Mouse (Mus musculus) gastrocnemius, adult 18-20 months (tissue): ENCODE measurements at regions not wholly inside any gene's neighbourhood (a gene's known extent, or its start where the extent isn't known, plus 50 kb on each side); places are given as distances from the start of the nearest gene placed in this dataset.
"Not testable (repeated sequence)": the region's sequence is repeated elsewhere in the genome, so short reads cannot be mapped to it uniquely, and the experiment has no call there.

Source experiments
- DNase-seq: peaks from one replicate; pipeline ENCODE4 v3.0.0; 2021; ENCODE audit warnings: low spot score

DNA sequence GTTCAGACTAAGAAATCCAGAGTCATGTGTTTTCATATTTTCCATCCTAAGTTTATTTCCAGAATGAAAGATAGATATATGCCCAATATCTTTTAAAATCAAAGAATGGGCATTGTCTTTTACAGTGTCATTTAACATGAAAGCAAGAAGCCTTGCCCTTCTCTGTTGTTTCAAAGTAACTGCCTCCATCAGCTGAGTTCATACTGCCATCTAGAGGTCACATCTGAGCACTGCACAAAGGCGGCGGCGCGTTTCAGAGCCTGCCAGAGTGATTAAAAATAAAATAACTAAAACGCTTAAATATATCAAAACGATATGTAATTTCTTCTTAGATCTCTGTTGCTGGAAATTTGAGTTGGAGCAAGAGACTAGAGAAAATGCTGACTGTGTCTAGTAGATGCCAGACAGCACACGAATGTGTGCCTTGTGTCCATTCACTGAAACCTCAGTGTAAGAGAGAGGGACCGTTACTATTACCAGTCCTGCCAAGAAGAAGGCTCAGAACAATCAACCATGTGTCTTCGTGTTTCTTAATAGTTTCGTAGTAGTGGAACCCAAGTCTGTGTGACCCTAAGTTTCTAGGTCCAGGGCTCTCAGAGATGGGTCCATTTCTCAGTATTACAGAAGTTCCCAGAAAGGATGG, 123.0 kb upstream of the Daam1 start:
- peak; percentile 67 for DNase-seq

DNA sequence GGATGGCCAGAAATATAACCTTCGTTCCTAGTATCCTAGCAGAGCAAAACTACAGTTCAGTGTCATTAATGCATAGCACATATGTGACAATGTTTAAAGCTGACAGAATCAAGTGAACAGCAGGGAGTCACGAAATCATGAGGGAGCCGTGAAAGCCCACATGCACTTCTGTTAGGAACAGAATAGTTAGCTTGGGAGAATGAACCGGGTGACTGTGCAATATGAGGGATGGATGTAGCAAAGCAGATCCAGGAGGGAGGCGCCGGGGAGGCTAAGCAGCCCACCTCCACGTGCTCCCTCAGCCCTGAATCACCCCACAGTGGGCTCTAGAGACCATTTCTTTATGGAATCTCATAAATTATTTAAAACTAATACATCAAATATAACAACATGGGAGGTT, 116.3 kb upstream of the Daam1 start:
- no peak for DNase-seq

DNA sequence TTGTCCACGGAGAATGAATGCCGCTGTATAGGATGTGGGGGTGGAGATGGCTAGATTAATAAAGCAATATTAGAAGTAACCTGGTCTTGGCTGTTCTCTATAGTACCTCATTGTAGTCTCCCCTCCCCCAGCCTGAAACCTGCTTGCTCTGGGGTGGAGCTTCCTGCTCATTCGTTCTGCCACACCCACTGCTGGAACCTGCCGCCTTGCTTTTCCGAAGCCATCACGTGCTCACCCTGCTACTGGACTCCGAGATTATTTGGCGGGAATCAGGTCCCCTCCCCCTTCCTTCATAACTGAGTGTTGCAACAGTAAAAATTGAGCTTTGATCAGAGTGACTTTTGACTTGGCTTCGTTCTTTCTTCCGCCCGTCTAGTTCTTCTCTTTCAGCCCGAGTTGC, 112.5 kb upstream of the Daam1 start:
- DNase-seq, result not testable (repeated sequence)

DNA sequence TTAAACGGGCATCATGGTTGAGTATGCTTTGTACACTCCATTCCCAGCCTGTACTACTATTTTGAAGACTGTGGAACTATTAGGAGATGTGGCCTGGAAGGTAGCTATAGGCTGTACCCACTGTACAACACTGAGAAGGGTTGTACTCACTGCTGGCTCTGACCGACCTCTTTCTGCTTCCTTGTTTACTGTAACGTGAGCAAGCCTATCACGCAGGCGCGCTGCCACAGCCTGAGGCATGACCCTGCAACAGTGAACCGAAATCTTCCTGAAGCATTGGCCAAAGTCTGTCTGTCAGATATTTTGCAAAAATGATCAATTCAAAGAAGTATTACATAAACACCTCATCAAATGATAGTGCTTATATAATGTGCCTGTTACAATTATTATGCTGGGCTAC, 112.0 kb upstream of the Daam1 start:
- DNase-seq, result no peak

DNA sequence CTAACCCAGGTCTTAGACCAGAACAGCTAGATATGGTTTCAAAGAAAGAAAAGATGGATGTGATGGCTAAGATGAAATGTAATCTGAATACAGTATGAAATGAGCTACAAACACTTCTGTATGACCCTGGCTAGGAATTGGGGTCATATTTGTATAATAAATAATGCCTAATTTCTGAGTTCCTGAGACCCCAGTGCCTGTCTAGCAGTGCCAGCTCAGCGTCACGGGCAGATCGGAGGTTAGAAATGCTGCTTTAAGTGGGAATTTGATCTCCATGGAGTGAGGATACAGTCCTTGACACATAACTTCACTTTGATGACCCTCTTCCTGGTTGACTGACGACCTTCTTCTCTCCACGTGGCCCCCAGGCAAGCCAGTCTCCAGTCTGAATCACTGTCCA, 105.7 kb upstream of the Daam1 start:
- no peak for DNase-seq

DNA sequence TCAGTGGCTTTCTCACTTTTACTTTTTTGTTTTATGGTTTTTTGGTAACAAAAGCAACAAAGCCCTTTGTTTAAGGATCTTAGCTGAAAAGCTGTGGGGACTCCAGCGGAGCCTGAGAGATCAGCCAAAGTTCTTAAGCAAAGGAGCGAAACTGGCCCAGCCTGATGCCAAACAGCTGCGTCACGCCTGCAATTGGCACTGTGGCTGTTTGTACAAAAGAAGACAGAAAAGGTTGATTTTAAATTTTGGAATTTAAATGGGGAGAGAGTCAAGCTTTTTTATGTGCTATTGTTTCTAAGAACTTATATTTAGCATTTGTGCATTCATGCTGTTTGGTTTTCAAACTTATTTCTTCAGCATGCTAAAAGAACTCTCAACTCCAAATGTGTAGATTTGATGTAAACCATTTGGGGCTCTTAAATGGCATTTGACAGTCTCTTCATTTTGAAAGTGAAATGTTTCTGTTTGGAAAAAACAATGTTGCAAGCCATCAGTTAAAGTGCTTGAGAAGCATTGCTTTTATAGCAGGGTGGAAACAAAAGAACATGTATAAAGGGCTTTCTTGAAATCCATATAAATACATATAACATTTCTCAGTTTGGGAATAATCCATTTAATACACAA, 105.1 kb upstream of the Daam1 start:
- peak; percentile 60 for DNase-seq

DNA sequence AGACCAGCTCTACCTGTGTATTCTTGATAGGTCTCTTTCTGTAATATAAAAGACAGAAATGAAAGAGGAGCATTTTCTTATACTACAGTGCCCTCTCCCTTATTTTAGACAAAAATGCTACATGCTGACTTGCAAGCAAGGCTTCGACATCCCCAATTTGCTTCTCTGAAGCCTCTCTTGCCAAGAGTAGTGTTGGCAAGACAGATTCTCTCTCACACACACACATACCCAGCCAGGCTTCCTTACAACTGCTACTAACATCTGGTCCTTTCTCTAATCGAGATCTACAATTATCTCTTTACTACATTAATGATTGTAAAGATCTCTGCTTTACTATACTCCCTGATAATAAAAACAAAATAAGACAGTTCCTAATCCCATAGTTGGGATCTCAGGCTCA, 87.5 kb upstream of the Daam1 start:
- no peak for DNase-seq

DNA sequence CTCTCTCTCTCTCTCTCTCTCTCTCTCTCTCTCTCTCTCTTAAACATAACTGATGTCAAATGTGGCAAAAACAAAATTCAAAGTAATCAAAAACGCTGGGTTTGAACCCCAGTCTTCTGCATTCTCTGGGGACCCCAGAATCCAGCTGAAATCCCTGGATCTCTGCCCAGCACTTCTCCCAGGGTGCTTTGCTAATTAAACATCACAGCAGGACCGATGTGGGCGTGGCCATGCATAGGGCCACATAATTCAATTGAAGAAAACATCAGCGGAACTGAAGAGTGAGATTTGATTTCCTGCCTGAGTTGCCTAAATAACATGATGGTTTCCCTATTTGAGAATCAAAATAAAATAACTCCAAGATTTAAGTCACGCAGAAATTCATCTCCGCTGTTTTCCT, 84.9 kb upstream of the Daam1 start:
- peak; percentile 38 for DNase-seq

DNA sequence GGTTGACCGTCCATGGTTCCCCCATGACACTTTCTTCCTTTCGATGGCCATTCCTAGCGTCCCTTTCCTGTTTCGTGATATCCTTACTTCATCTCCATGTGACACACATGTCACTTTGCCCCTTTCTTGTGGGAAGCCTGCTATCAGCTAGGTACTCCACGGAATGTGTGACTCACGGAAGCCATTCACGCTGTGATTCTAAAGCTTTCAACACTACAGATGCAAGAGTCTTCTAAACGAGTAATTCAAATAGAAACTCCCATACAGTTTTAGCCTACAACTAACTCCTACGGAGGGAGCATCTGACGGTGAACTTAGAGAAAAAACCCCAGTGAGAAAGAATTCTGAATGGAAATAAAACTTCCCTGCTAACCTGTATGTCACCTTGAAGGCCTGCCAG, 83.5 kb upstream of the Daam1 start:
- DNase-seq, result no peak

DNA sequence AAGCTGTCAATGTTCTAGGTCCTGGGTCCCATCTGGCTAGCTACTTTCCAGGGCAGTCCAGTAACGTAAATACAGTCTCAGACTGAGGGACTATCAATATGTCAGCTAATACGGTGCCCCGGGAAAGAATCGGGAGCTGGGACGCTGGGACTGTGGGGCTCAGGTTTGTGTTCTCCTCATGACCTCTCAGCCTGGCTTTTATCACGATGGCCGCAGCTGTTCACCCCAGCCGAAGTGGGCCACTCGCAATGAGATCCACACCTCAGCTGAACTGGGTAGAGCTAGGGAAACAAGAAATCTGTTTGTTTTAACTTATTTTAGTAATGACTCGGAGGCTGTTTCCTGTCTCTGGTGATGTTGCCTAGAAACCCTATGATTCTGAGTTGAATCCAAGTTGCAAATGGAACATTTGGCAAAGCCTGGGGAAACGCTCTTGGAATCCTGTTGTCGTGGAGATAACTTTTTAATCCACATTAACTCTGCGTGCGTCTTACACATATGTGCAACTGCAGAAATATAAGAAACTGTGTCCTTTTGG, 83.0 kb upstream of the Daam1 start:
- DNase-seq, result peak; percentile 59

DNA sequence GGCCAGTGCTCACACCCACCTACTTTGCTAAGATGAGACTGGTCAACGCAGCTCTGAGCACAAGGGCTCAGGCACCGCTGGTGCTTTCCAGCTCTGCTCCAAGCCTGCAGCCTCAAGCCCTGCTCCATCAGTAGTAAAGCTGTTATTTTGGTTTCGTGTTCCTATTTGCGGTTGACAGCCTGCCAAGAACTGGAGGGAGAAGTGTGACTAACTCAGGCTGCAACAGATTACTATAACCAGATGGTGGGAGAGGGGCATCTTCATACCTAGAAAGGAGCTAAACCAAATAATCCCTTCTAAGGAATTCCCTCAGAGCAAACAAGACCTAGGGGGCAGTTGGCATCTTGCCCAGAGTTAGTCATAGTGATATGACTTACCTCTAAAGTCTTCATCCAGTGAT, 82.1 kb upstream of the Daam1 start:
- peak; percentile 69 for DNase-seq

DNA sequence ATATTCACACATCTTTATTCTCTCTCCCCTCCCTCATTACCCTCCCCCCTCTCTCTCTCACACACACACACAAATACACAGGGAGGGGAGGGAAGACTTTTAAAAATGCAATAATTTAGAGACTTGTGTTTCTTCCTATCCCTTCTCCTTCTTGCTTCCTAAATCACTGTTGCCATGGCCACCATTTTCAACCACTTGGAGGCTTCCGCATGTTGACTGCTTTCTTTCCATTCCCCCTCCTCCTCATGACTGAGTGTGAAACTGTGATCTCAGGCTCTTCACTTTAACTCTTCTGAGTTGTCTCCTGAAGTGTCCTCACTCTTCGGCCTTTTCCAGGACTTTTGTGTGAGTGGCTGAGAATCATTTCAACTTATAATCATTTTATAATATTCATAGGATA, 81.2 kb upstream of the Daam1 start:
- no peak for DNase-seq

DNA sequence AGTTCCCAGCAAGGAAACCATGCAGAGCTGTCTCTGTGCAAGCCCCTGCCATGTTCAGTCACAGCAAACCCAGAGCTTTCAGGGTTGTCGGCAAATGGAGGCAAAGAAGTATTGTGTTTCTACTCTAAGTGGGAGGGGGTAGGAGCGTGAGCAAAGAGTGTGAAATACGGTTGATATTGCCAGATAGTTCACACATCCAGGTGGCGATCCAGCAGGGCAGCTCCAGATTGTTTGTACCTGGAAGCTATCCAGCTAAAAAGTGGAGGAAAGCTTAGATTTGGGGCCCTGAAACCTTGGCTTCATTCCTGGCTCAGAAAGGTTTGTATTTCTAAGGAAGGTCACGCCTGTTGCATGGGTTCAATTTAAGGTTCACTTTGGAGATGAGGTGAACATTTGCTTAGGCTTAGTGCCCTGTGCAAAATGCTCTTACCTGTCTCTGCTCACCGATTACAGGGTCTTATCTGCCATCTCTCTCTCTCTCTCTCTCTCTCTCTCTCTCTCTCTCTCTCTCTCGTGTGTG, 78.1 kb upstream of the Daam1 start:
- DNase-seq, result no peak

DNA sequence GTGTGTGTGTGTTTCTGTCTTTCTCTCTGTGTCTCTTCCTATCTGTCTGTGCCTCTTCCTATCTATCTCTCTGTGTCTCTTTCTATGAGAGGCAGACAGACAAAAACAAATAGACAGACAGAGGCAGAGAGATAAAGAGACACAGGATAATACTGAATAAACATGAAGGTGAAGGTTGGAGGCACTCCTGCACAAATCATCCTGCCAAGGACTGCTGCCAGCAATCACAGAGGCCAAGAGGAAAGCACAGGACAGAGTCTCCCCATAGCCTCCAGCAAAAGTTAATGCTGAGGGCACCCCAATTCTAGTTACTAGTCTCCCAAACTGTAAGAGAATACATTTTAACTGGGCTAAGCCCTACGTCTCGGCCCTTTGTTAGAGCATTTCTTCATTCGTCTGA, 77.6 kb upstream of the Daam1 start:
- DNase-seq, result no peak

DNA sequence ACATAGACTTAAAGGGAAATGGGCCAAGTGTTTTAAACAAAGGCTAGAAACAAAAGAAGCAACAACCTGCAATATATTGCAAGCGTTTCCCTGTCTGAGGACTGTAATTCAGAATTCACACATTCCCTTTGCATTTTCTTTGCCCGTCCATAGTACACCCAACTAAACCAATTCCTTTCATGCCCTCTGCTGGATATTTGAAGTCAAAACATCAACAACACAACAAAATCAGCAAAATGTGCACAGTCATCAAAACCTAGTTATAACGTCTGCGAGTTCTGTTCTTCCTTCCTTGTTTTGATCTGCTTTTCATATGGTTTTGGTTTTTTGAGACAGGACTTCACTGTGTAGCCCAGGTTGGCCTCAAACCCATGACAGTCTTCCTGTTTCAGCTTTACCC, 67.7 kb upstream of the Daam1 start:
- DNase-seq, result no peak

DNA sequence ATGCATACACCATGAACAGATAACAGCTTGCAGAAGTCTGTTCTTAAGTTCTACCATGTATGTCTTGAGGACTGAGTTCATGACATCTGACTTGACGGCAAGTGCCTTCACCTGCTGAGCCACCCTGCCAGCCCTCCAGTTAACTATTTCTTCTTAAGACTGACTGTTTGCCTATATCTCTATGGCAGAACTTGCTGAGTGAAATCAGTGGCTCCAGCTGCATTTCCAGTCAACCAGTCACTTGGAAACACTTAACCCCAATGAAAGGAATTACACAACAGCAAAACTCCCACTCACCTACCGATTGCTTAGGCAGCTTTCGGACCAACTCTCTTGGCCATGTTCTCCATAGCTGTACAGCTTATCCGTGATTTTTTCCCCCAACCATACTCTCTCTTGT, 64.8 kb upstream of the Daam1 start:
- no peak for DNase-seq

DNA sequence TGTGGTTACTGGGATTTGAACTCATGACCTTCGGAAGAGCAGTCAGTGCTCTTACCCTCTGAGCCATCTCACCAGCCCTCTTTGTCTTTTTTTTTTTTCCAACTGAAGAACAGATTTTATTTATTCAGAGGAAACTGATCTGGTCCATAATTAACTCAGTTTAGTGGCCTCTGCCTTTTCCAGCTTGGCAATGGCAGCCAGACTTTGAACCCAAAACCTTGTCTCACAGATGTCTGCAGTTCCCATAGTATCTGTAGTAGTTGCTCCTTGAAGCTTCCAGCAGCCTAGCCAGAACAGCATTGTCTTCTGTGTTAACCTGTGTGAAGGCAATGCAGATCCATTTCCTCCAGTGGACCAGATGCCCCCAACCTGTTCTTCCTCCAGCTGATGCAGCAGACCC, 64.2 kb upstream of the Daam1 start:
- no peak for DNase-seq

DNA sequence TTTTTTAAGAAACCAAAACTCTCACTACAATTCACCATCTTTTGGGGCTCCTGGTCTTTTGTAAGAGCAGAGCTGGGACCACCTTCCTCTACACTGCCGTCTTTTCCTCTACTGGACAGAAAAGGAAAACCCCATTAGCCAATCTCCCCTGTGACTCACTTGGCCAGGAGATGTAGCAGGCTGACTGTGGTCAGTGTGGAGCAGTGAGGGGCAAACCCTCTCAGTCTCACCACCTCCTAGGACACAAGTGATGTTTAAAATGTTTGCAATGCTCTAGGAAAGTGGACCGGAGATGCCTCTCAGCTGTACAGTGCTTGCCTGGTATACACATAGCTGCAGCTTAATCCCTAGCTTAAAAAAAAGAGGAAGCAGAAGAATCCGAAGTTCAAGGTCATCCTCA, 63.0 kb upstream of the Daam1 start:
- no peak for DNase-seq

DNA sequence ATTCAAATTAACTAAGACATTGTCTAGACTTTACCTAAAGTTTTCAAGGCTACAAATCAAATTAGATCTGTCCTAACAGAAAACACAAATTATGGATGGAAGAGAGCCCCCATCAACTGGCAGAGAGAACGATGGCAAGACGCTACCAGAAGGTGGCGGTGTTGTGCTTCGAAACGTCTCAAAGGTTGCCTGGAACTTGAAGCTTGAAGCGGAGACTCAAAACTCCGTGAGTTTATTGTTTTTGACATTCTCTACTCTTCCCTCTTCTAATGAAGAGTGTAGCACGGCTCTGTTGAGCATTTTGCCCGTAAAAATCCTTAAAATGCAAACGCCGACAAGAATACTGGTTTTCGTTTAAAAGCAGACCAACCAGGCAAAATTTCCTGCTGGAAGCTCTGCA, 62.4 kb upstream of the Daam1 start:
- peak; percentile 83 for DNase-seq

DNA sequence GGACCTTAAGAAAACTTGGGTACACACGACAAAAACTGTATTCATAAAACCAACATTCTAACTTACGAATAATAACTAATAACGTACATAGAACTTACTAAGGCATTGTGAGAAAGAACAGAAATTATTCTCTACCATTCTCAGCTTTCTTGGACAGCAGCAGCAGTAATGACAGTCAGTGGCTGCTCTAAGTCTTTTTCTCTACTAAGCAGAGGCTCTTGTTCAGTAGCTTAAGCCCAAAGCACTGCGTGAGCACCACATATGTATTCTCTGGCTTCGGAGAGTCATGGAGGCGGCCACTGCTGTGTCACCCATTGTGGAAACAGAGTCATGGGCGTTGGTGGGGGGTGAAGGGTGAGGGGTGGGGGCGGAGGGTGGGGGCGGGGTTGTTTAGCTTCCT, 62.0 kb upstream of the Daam1 start:
- no peak for DNase-seq

DNA sequence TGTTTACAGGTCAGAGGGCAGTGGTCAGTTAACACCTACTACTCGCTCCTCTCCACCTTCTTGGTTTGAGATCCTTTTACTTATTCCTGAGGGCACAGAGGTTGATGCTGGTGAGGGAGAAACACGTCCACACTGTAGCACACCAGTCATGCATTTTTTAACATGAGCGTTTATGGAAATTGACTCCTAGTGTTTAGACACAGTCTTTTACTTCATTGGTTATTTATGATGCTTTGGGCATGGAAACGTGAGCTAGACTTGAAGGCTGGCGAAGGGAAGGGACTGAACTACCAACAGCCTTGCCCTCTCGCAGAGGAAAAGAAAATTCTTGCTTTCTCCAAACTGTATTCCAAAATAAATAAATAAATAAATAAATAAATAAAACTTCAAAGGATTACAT, 61.6 kb upstream of the Daam1 start:
- no peak for DNase-seq

DNA sequence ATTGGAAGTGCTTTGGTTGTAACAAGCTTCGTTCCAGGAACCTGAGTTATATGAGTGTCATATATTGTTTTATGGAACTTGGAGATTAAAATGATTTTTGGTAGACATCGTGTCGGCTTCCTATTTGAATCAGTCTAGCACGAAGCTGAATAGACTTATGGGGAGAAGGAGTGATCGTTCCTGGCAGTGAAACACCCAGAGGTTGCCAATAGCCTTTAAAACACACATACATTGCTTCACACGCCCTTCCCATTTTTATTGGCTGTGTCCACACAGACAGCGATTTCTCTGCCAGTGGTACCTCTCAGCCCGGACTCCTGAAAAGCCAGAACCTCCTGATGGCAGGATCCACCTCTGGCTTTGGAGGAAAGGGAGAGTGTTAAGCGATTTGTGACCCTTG, 57.0 kb upstream of the Daam1 start:
- no peak for DNase-seq

DNA sequence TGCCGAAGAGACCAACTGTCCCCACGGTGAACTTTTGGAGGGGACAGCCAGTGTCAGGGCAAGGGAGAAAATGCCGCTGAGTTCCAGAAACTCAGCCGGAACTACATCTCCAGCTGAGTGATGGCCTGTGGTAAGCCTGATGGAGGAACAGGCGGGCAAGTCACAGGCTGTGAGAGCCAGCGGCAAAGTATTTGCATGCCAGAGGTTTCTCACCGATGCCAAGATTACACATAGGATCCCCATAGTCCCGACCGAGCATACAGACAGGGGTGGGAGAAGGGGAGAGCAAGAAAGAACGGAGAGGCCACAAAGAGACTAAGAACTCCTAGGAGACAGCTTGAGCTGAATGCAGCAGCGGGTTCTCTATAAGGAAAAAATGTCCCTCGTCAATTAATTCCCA, 55.8 kb upstream of the Daam1 start:
- no peak for DNase-seq
